Mouse (Mus musculus): ENCODE data around the gene Rai14. TPM values are rescaled to one million over a fixed set of nuclear protein-coding genes. Genes with fewer than 3 reads are reported as not detected.

Gene Rai14
- polyA plus RNA-seq, 1 experiment from 2014 or later: 63.5 TPM

- DNase-seq (ENCODE audit: low spot score): no peak
- H3K36me3 ChIP-seq: peaks cover 74% of the 10 kb centered on the region
- WGBS: 92% methylated on average over 8 of the region's 8 CpGs
These were observed 10.1 kb downstream of the Rai14 start for GRCm38 (mm10) chr15:10704328-10704727.

GRCm38 (mm10) chr15:10701571-10701970 lies 12.9 kb downstream of the Rai14 start:
- Histone ChIP-seq H3K4me3 (no peak overlapping the region), H3K27ac (replicated peaks) (no peak overlapping the region), H3K36me3 (peaks cover 50% of the 10 kb centered on the region), H3K27me3 (ENCODE audit: low read depth, poor library complexity, severe bottlenecking) (no peaks in the 10 kb centered on the region), H3K9me3 (replicated peaks) (no peaks in the 10 kb centered on the region), H3K4me1 (peaks cover 19% of the 10 kb centered on the region)
- WGBS: 92% methylated on average over 5 of the region's 5 CpGs
- DNase-seq (ENCODE audit: low spot score): no peak

More at GRCm38 (mm10) chr15:10704328-10704727, 10.1 kb downstream of the Rai14 start:
- Histone ChIP-seq H3K4me3 (no peak overlapping the region), H3K27me3 (ENCODE audit: low read depth, poor library complexity, severe bottlenecking) (no peaks in the 10 kb centered on the region), H3K27ac (replicated peaks) (no peak overlapping the region), H3K4me1 (peaks cover 2% of the 10 kb centered on the region; the same call in 1 of the 2 replicates), H3K9me3 (replicated peaks) (no peaks in the 10 kb centered on the region; the same call in 1 of the 2 replicates)

DNA sequence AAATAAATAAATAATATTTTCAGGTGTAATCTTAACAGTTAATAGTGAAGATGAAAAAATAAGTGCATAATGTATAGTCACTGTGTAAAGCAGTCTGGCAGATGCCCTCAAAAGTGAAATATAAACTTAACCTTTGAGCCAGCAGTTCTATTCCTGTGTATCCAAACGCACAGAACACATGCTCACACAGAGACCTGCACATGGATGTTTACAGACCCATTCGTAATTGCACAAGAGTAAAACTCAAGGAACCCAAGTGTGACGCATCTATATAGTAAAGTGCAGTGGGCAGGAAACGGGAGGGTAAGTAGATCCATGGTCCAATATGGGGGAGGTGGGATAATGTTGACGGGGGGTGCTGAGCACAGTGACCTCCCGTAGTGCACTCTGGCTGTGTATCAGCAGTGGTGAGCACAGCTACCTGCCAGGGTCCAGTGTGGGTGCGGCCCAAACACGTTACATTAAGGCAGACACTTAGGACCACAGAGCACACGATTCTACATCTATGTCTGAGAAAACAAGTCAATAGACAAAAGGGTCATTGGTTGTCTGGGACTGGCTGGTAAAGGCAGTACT lies 13.4 kb downstream of the Rai14 start:
- peaks cover 23% of the 10 kb centered on the region for H3K4me1 ChIP-seq
- H3K27me3 ChIP-seq (ENCODE audit: low read depth, poor library complexity, severe bottlenecking): no peaks in the 10 kb centered on the region
- no peak for DNase-seq (ENCODE audit: low spot score)
- no peaks in the 10 kb centered on the region for H3K9me3 ChIP-seq (replicated peaks)
- no peak overlapping the region for H3K27ac ChIP-seq (replicated peaks)
- WGBS: 93% methylated on average over 9 of the region's 9 CpGs
- no peak overlapping the region for H3K4me3 ChIP-seq
- H3K36me3 ChIP-seq: peaks cover 44% of the 10 kb centered on the region

- DNase-seq (ENCODE audit: low spot score): no peak
These were observed 17.8 kb downstream of the Rai14 start for GRCm38 (mm10) chr15:10696478-10697234.

GRCm38 (mm10) chr15:10692627-10693026 lies 21.8 kb downstream of the Rai14 start:
- Histone ChIP-seq H3K4me1 (peaks cover 24% of the 10 kb centered on the region), H3K27me3 (ENCODE audit: low read depth, poor library complexity, severe bottlenecking) (no peaks in the 10 kb centered on the region), H3K4me3 (no peak overlapping the region), H3K36me3 (peaks cover 37% of the 10 kb centered on the region), H3K27ac (replicated peaks) (no peak overlapping the region), H3K9me3 (replicated peaks) (no peaks in the 10 kb centered on the region)
- 87% methylated on average over 4 of the region's 4 CpGs for WGBS
- no peak for DNase-seq (ENCODE audit: low spot score)

More at GRCm38 (mm10) chr15:10696478-10697234, 17.8 kb downstream of the Rai14 start:
- no peaks in the 10 kb centered on the region for H3K9me3 ChIP-seq (replicated peaks)
- WGBS: 75% methylated on average over 8 of the region's 8 CpGs
- peak overlapping the region; percentile 33; the same call in 1 of the 2 replicates for H3K27ac ChIP-seq (replicated peaks)
- peaks cover 20% of the 10 kb centered on the region for H3K36me3 ChIP-seq
- peaks cover 26% of the 10 kb centered on the region for H3K4me1 ChIP-seq
- no peak overlapping the region for H3K4me3 ChIP-seq
- no peaks in the 10 kb centered on the region for H3K27me3 ChIP-seq (ENCODE audit: low read depth, poor library complexity, severe bottlenecking)

DNA sequence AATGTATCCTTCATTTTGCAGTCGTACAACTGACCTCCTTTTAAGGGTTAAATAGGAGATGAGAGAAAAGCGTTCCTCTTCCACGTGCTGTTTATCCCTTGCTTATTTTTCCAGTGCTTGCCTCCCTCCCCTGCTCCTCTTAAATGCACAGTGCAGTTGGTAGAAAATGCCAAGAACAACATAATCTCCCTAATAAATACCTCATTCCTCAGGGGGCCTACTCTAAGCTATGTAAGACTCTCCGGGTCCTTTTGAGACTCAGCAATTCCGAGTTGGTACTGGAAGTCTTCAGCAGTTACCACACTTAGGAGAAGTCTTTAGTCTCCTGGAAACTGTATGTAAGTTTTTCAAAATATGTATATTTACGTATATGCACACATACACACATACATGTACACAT lies 22.9 kb downstream of the Rai14 start:
- no peak for DNase-seq (ENCODE audit: low spot score)

DNA sequence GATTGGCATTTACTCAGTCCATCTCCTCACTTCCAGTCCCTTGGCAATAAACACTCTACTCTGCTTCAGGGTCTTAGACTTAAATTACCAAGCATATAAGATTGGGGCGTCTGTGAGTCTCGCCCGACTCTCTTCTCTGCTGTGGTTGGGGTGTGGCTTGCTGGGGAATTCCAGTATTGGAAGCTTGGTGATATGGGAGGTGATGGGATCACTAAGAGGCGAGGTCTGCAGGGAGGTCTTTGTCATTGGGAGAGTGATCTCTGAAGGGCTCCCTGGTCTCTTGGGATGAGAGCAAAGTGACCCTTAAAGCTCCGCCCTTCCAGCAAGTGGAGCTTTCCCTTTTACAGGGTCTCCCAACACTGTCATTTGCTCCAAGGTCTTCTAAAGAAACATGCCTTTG lies 23.5 kb downstream of the Rai14 start:
- no peak overlapping the region for H3K27ac ChIP-seq (replicated peaks)
- DNase-seq (ENCODE audit: low spot score): no peak
- no peak overlapping the region for H3K4me3 ChIP-seq
- H3K36me3 ChIP-seq: peaks cover 53% of the 10 kb centered on the region
- H3K9me3 ChIP-seq (replicated peaks): no peaks in the 10 kb centered on the region
- WGBS: 84% methylated on average over 5 of the region's 5 CpGs
- peaks cover 8% of the 10 kb centered on the region for H3K4me1 ChIP-seq
- no peaks in the 10 kb centered on the region for H3K27me3 ChIP-seq (ENCODE audit: low read depth, poor library complexity, severe bottlenecking)

More for the DNA sequence above, 22.9 kb downstream of the Rai14 start:
- Histone ChIP-seq H3K27ac (replicated peaks) (no peak overlapping the region), H3K4me3 (no peak overlapping the region), H3K9me3 (replicated peaks) (no peaks in the 10 kb centered on the region), H3K27me3 (ENCODE audit: low read depth, poor library complexity, severe bottlenecking) (no peaks in the 10 kb centered on the region), H3K36me3 (peaks cover 48% of the 10 kb centered on the region), H3K4me1 (peaks cover 13% of the 10 kb centered on the region)
- WGBS: 64% methylated on average over 6 of the region's 6 CpGs

- Histone ChIP-seq H3K36me3 (peaks cover 53% of the 10 kb centered on the region), H3K27me3 (ENCODE audit: low read depth, poor library complexity, severe bottlenecking) (no peaks in the 10 kb centered on the region), H3K4me1 (peaks cover 8% of the 10 kb centered on the region; the same call in 1 of the 2 replicates), H3K27ac (replicated peaks) (no peak overlapping the region), H3K9me3 (replicated peaks) (no peaks in the 10 kb centered on the region), H3K4me3 (no peak overlapping the region)
- 83% methylated on average over 13 of the region's 13 CpGs for WGBS
- no peak for DNase-seq (ENCODE audit: low spot score)
These were observed 24.2 kb downstream of the Rai14 start for GRCm38 (mm10) chr15:10690219-10690618.

GRCm38 (mm10) chr15:10689304-10689703 lies 25.1 kb downstream of the Rai14 start:
- no peak for DNase-seq (ENCODE audit: low spot score)
- H3K4me1 ChIP-seq: peaks cover 8% of the 10 kb centered on the region; the same call in 1 of the 2 replicates
- no peaks in the 10 kb centered on the region for H3K27me3 ChIP-seq (ENCODE audit: low read depth, poor library complexity, severe bottlenecking)
- no peak overlapping the region for H3K27ac ChIP-seq (replicated peaks)
- 95% methylated on average over 11 of the region's 11 CpGs for WGBS
- no peaks in the 10 kb centered on the region for H3K9me3 ChIP-seq (replicated peaks)
- peaks cover 58% of the 10 kb centered on the region for H3K36me3 ChIP-seq
- no peak overlapping the region for H3K4me3 ChIP-seq

GRCm38 (mm10) chr15:10688686-10689085 lies 25.7 kb downstream of the Rai14 start:
- DNase-seq (ENCODE audit: low spot score): no peak
- no peaks in the 10 kb centered on the region for H3K9me3 ChIP-seq (replicated peaks)
- peaks cover 60% of the 10 kb centered on the region for H3K36me3 ChIP-seq
- H3K27me3 ChIP-seq (ENCODE audit: low read depth, poor library complexity, severe bottlenecking): no peaks in the 10 kb centered on the region
- 92% methylated on average over 5 of the region's 5 CpGs for WGBS
- peaks cover 8% of the 10 kb centered on the region; the same call in 1 of the 2 replicates for H3K4me1 ChIP-seq
- no peak overlapping the region for H3K4me3 ChIP-seq
- H3K27ac ChIP-seq (replicated peaks): no peak overlapping the region

- no peak for DNase-seq (ENCODE audit: low spot score)
- no peaks in the 10 kb centered on the region for H3K27me3 ChIP-seq (ENCODE audit: low read depth, poor library complexity, severe bottlenecking)
- peaks cover 61% of the 10 kb centered on the region for H3K36me3 ChIP-seq
- WGBS: 82% methylated on average over 7 of the region's 7 CpGs
- H3K4me3 ChIP-seq: no peak overlapping the region
- H3K4me1 ChIP-seq: peaks cover 5% of the 10 kb centered on the region; the same call in 1 of the 2 replicates
- no peak overlapping the region for H3K27ac ChIP-seq (replicated peaks)
- H3K9me3 ChIP-seq (replicated peaks): no peaks in the 10 kb centered on the region
These were observed 27.1 kb downstream of the Rai14 start for GRCm38 (mm10) chr15:10687365-10687764.

DNA sequence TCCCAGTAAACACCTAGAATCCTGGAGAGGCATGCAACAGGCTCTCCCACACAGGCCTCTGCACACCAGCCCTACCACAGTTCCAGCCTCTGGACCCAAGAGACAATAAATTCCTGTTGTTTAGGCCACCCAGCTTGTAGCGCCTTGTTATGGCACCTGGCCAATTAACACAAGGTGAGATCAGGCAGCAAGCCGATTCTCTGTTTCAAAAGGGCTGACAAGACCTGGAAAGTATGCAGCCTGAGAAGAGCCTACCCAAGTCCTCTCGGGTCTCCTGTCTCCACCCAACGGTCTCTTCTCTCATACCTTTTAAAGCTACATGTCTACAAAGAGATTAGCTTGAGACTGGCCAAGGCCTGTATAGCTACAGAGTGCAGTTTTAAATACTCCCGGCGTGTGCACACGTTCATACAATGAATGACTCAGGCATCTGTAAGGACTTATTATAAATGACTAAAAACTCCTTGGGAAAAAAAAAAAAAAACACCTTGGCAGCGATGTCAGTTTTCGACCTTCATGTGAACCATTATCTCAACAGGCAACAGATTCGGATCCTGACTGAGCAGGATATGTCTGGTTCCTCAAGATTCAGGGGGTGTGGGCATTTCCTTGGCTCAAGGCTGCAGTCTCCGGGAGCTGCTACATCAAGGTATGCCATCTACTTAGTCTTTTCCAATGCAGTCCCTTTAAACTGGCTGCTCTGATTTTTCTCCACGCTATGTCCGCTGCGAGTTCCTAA lies 28.6 kb downstream of the Rai14 start:
- H3K9me3 ChIP-seq (replicated peaks): no peaks in the 10 kb centered on the region
- no peak overlapping the region for H3K27ac ChIP-seq (replicated peaks)
- H3K27me3 ChIP-seq (ENCODE audit: low read depth, poor library complexity, severe bottlenecking): no peaks in the 10 kb centered on the region
- H3K4me1 ChIP-seq: peaks cover 2% of the 10 kb centered on the region; the same call in 1 of the 2 replicates
- 93% methylated on average over 14 of the region's 14 CpGs for WGBS
- peaks cover 62% of the 10 kb centered on the region for H3K36me3 ChIP-seq
- no peak overlapping the region for H3K4me3 ChIP-seq
- DNase-seq (ENCODE audit: low spot score): no peak

Measured in midbrain, embryonic 10.5 days (tissue).